Mouse (Mus musculus) lung, embryonic 14.5 days (tissue): Measurements from ENCODE around the gene Birc5. TPM values are rescaled to one million over a fixed set of nuclear protein-coding genes. Genes with fewer than 3 reads are reported as not detected.

Experiments
- ATAC-seq: fragments of 200-750 bp; cut with Nextera tagmentation; 2 replicates; pipeline ENCODE4 v1.8.0; 2017; ENCODE audit warnings: mild to moderate bottlenecking, moderate TSS enrichment, moderate library complexity; ENCODE audit not compliant: insufficient read depth
- DNase-seq: peaks from one replicate; pipeline ENCODE4 v3.0.0-alpha.2; 2015
- H3K27ac ChIP-seq: fragments of 300-500 bp; sonication (generic); 2 replicates; pipeline ENCODE4 v1.5.1; 2014; ENCODE audit warnings: low read depth, mild to moderate bottlenecking, moderate library complexity
- H3K27me3 ChIP-seq: fragments of 300-500 bp; sonication (generic); 2 replicates; pipeline ENCODE4 v1.6.1; 2014; ENCODE audit warnings: low read length, control low read depth; ENCODE audit not compliant: insufficient read depth
- H3K36me3 ChIP-seq: fragments of 300-500 bp; sonication (generic); 2 replicates; pipeline ENCODE4 v1.6.1; 2014; ENCODE audit warnings: control low read depth; ENCODE audit not compliant: insufficient read depth
- H3K4me1 ChIP-seq: fragments of 300-500 bp; sonication (generic); 2 replicates; pipeline ENCODE4 v1.6.1; 2014; ENCODE audit warnings: antibody characterized with exemption, control low read depth; ENCODE audit not compliant: insufficient read depth
- H3K4me2 ChIP-seq: fragments of 300-500 bp; sonication (generic); 2 replicates; pipeline ENCODE4 v1.6.1; 2014; ENCODE audit warnings: mild to moderate bottlenecking
- H3K4me3 ChIP-seq: fragments of 300-500 bp; sonication (generic); 2 replicates; pipeline ENCODE4 v1.5.1; 2014; ENCODE audit warnings: low read depth, low read length
- H3K9ac ChIP-seq: fragments of 300-500 bp; sonication (generic); 2 replicates; pipeline ENCODE4 v1.6.1; 2014
- H3K9me3 ChIP-seq: fragments of 300-500 bp; sonication (generic); 2 replicates; pipeline ENCODE4 v1.6.1; 2016; ENCODE audit warnings: low read depth, low read length, control low read depth
- CTCF ChIP-seq: IDR thresholded peaks from 2 replicates; pipeline ENCODE4 v1.5.1; 2016; ENCODE audit warnings: antibody characterized with exemption, low read depth
- whole genome bisulfite sequencing: fragments of 180-500 bp; shearing (Covaris S2); extraction: QIAGEN DNeasy Blood & Tissue Kit; methylation state at CpG from one replicate; pipeline ENCODE4 v1.1.7; 2014; 5-methylcytosine and 5-hydroxymethylcytosine counted together
- polyA plus RNA-seq: library from polyadenylated mRNA; unstranded; fragments of >200 nt; fragmentation: Nextera tagmentation; extraction: Ambion mirVana; gene quantifications from 2 replicates; pipeline ENCODE4 v1.2.1, GENCODE M21; 2014

Gene Birc5
- polyA plus RNA-seq, 1 experiment from 2014 or later: 399 TPM

DNA sequence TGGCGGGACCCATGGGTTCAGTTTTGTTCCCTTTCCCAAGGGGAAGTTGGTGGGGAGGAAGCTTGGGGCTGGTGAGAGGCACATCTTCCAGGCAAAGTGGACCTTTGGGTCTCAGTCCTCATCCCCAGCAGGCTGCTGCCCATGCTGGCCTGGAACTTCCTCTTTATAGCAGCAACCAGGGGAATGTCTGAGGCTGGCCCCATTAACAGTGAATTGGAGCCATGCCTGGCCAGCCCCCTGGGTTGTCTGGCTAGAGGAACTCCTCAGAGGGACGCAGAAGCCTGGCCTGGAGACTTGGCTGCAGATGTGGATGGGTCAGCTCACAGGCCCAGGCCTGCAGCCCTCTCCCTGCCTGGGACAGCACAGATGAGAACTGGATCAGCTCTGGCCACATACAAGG lies 15.8 kb downstream of the Birc5 start:
- WGBS: 43% methylated on average over 2 of the region's 2 CpGs
- Histone ChIP-seq H3K27me3 (peaks cover 21% of the 10 kb centered on the region), H3K36me3 (no peaks in the 10 kb centered on the region), H3K4me2 (no peak overlapping the region), H3K4me1 (no peaks in the 10 kb centered on the region), H3K9ac (no peak overlapping the region), H3K9me3 (no peaks in the 10 kb centered on the region), H3K4me3 (no peak overlapping the region), H3K27ac (no peak overlapping the region)
- no peak for TF ChIP-seq CTCF
- ATAC-seq (no peak), DNase-seq (no peak)

DNA sequence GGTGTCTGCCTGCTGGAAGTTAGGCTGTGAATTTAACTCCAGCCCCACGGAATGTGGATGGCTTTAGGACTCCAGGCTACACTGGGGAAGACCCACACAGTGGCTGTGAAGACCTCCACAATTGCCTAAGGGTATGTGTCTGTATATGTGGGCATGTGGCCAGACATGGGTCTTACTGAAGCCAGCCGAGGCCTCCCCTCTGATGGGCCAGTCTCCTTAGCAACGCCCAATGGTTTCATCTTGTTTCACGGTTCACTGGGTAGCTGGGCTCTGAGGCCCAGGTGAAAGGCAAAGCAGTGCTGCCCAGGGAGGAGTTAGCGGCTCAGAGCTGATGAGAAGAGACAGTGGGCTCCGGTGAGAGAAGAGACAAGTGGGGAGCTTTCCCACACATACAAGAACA lies 16.9 kb downstream of the Birc5 start:
- Histone ChIP-seq H3K9me3 (no peaks in the 10 kb centered on the region), H3K27me3 (peaks cover 9% of the 10 kb centered on the region; the same call in 1 of the 2 replicates), H3K27ac (no peak overlapping the region), H3K4me1 (no peaks in the 10 kb centered on the region), H3K9ac (no peak overlapping the region), H3K36me3 (no peaks in the 10 kb centered on the region), H3K4me2 (no peak overlapping the region), H3K4me3 (no peak overlapping the region)
- TF ChIP-seq CTCF: no peak
- ATAC-seq (no peak), DNase-seq (no peak)
- 42% methylated on average over 6 of the region's 6 CpGs for WGBS

DNA sequence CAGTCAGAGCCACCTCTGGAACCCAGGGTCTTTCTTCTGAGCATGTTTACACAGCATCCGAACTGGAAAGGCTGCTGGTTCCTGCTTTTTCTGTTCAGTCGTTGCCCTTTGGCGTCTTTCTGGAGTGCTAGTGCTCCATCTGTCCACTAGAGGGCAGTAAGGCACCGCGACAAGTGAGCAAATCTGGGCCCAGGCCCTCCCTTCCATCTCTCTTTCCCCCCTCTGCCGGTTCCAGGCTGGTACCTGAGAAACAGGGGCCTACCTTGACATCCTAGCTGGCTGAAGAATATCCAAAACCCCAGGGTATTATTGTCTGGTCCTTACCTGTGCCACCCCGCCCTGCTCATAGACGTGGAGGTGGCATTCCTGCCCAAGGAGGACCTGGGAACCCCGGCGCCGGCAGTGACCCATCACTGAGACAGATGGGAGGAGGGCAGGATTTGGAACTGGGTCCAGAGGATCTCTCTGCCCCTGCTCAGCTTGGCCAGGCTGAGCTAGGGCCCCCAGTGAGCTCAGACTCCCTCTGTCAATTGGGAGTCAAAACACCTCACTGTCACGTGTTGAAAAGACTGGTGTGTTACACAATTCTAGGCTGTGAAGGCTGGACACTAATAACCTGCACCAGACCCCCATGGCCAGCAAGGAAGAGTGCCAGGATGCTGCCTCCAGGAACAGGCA lies 21.8 kb downstream of the Birc5 start:
- H3K9ac ChIP-seq: no peak overlapping the region; the same call in 1 of the 2 replicates
- DNase-seq (peak; percentile 93), ATAC-seq (0 out of 2 replicates have a peak, but pooled peaks have one; percentile 9)
- H3K4me3 ChIP-seq: no peak overlapping the region
- peak; percentile 99 for TF ChIP-seq CTCF
- no peaks in the 10 kb centered on the region for H3K9me3 ChIP-seq
- no peaks in the 10 kb centered on the region for H3K36me3 ChIP-seq
- no peak overlapping the region for H3K4me2 ChIP-seq
- 34% methylated on average over 12 of the region's 12 CpGs for WGBS
- H3K27me3 ChIP-seq: no peaks in the 10 kb centered on the region
- no peak overlapping the region for H3K27ac ChIP-seq
- no peaks in the 10 kb centered on the region for H3K4me1 ChIP-seq

DNA sequence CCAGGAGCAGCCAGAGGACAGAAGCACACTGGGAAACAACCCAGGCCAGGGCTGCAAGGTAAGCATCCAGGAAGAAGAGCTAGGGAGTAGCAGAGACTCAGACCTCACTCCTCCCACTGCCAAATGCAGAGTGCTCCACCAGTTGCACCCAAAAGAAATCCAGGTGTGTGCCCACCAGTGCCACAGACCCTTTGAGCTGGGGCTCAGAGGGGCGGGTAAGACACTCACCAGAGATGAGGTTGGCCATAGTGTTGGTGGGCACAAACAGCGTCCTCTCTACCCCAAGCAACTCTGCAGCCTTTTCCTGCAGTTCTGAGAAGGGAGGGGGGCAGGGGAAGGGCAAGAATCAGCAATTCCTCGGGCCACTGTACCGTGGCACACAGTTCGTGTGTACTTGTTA lies 22.3 kb downstream of the Birc5 start:
- Histone ChIP-seq H3K27me3 (no peaks in the 10 kb centered on the region), H3K27ac (no peak overlapping the region), H3K9ac (no peak overlapping the region), H3K4me3 (no peak overlapping the region), H3K4me2 (no peak overlapping the region), H3K4me1 (no peaks in the 10 kb centered on the region), H3K9me3 (no peaks in the 10 kb centered on the region), H3K36me3 (no peaks in the 10 kb centered on the region)
- DNase-seq: no peak
- no peak for ATAC-seq
- TF ChIP-seq CTCF: no peak
- 65% methylated on average over 5 of the region's 5 CpGs for WGBS

DNA sequence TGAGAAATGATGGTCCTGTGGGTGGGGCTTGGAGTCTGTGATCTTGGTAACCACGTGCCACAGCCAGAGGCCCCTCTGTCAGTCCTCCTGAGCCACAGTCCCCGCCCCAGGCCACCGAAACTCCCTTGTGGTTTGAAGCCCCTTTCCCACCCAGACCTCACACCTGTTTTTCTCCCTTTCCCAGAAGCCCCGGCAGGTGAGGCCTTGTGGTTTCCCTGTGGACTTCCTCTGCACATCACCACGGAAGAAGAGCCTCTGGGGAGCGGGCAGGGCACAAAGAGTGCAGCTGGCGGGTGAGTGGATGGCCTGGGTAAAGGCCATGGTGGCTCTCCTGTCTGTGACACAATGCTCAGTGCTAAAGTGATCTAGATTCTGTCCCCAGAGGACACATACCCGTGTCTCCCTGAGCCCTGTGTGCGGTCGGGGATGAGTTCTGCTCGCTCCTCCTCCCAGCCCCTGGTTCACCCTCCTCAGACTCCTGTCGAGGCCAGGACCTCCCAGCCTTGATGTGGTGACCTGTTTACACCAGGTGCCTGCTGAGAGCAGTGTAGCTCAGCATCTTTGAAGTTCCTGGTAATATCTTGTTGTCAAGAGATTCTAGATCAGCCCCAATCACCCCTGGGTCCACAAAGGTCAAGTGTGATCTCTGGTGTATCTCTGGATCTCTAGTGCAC lies 23.0 kb downstream of the Birc5 start:
- ATAC-seq (no peak), DNase-seq (no peak)
- no peak for TF ChIP-seq CTCF
- no peaks in the 10 kb centered on the region for H3K9me3 ChIP-seq
- H3K4me3 ChIP-seq: no peak overlapping the region
- WGBS: 51% methylated on average over 12 of the region's 12 CpGs
- H3K36me3 ChIP-seq: no peaks in the 10 kb centered on the region
- no peak overlapping the region for H3K27ac ChIP-seq
- no peaks in the 10 kb centered on the region for H3K4me1 ChIP-seq
- H3K9ac ChIP-seq: no peak overlapping the region; the same call in 1 of the 2 replicates
- H3K4me2 ChIP-seq: peak overlapping the region; percentile 88; the same call in 1 of the 2 replicates
- H3K27me3 ChIP-seq: no peaks in the 10 kb centered on the region

DNA sequence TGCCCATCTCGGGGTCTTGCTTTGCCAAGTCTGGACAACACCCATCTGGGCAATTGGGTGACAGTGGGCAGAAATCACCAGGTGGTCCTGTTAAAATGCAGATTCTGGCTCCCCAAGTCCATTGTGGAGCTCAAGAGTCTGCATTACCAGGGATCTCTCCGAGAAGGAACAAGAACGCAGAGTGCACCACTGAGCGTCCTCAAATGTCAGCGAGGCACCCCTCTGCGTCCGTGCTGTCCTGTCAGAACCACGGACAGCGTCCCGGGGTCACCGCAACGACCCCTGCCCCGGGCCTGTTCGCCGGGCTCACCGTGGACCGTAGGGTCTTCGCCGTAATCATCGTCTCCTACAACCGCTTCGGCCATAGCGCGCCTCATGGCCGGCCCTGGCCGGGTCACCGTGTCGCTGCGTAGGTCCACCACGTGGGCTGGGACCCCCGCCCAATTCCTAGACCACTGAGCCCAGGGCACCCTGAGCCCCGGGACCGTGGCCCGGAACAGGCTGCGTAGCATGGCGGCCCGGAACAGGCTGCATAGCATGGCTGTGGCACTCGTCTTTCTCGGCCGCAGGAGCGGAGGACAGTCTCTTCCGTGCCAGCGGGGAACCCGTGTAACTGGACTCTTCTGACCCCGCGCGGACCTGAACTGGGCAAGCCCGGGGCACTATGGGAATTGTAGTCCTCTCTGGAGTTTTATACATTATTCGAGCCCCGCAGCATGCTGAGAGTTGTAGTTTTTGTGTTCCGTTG lies 24.0 kb downstream of the Birc5 start, which contains the start of gene Tha1:
Tha1 (minus strand) TSS at position 621 of the 748 bp plus-strand sequence.
- WGBS: 1% methylated on average over 51 of the region's 51 CpGs
- Histone ChIP-seq H3K9me3 (no peaks in the 10 kb centered on the region), H3K9ac (peak within 1 kb of the TSS; percentile 58), H3K36me3 (no peaks in the 10 kb centered on the region), H3K4me1 (peaks cover under 1% of the 10 kb centered on the region; the same call in 1 of the 2 replicates), H3K4me2 (peak within 1 kb of the TSS; percentile 88), H3K27me3 (no peaks in the 10 kb centered on the region), H3K27ac (no peak within 1 kb of the TSS), H3K4me3 (peak within 1 kb of the TSS; percentile 59)
- DNase-seq (peak; percentile 92), ATAC-seq (peak; percentile 82)
- no peak for TF ChIP-seq CTCF

DNA sequence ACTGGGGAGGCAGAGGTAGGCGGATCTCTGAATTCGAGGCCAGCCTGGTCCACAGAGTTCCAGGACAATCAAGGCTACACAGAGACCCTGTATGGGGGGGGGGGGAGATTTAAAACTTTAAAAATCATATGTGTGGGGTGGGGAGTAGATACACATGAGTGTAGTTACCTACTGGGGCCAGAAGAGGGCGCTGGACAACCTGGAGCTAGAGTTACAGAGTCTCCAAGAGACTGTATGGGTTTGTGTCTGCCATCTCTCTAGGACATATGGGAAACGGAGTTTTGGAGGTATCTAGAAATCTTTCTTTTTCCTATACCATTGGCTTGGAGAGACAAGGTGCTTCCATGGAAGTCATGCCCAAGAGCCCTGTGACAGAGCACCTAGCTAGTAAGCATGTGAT lies 25.4 kb downstream of the Birc5 start:
- WGBS: 60% methylated on average over 4 of the region's 4 CpGs

More for the DNA sequence above, 25.4 kb downstream of the Birc5 start:
- DNase-seq (no peak), ATAC-seq (no peak)
- Histone ChIP-seq H3K36me3 (no peaks in the 10 kb centered on the region), H3K27ac (no peak overlapping the region), H3K4me2 (no peak overlapping the region), H3K4me1 (peaks cover 9% of the 10 kb centered on the region), H3K27me3 (no peaks in the 10 kb centered on the region), H3K9me3 (no peaks in the 10 kb centered on the region), H3K4me3 (no peak overlapping the region), H3K9ac (no peak overlapping the region)
- TF ChIP-seq CTCF: peak; percentile 60
